Mouse (Mus musculus) small intestine, adult 2 months (tissue): ENCODE measurements at regions not wholly inside any gene's neighbourhood (a gene's known extent, or its start where the extent isn't known, plus 50 kb on each side); places are given as distances from the start of the nearest gene placed in this dataset.

Experiments used
- CTCF ChIP-seq: fragments of 200-500 bp; IDR thresholded peaks from 2 replicates; pipeline ENCODE4 v1.5.1; 2012; ENCODE audit warnings: low read depth, mild to moderate bottlenecking, control low read depth, inconsistent platforms, low read length, moderate library complexity, mixed read lengths; ENCODE audit not compliant: insufficient replicate concordance, insufficient read length; ENCODE audit errors: extremely low read depth
- POLR2A ChIP-seq: fragments of 200-500 bp; IDR thresholded peaks from 2 replicates; pipeline ENCODE4 v1.6.1; 2012; ENCODE audit warnings: low read depth, mild to moderate bottlenecking, control low read depth, inconsistent platforms, low read length, moderate library complexity

DNA sequence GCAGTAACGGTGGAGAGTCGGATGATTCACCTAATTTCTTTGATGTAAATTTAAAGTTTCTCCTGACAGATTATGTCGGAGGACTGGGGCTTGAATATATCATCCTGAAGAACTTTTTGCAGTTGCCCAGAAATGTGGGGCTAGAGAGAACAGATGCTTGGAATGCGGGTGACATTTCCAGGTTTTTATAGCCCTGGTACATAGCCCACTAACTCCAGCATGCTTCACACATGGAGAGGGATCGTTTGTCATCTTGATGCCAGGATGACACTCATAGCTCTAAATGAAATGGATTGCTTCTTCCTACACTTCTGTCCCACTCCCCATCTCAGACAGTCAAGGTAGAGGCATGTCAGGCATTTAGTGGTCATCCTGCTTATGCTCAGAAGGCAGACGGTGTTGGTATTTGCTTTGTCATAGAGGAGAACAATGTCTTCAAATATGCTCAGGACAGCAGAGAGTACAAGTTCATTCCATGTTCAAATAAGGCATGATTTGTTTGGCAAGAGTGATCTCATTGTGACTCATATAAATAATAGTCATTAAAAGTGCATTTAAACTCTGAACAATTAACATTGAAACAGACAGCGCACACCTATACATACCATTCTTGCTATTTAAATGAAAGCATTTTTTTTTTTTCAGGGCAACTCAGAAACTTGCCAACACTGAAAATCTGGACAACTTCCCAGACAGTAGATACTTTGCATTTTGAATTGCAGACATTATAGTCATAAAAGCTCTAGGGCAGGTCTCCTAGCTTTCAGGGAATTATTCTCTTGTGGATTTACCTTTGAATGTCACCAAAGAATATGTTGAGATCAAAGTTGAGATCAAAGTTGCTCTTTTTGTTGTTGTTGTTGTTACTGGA, 171.7 kb upstream of the Ptbp2 start:
- TF ChIP-seq POLR2A (no peak), CTCF (no peak)
